Mouse (Mus musculus): ENCODE results near the gene Rnf144b. TPM values are rescaled to one million over a fixed set of nuclear protein-coding genes. Genes with fewer than 3 reads are reported as not detected.

Gene Rnf144b
- total RNA-seq, 2 experiments from 2014 or later, result 3.4 to 6.7 TPM

DNA sequence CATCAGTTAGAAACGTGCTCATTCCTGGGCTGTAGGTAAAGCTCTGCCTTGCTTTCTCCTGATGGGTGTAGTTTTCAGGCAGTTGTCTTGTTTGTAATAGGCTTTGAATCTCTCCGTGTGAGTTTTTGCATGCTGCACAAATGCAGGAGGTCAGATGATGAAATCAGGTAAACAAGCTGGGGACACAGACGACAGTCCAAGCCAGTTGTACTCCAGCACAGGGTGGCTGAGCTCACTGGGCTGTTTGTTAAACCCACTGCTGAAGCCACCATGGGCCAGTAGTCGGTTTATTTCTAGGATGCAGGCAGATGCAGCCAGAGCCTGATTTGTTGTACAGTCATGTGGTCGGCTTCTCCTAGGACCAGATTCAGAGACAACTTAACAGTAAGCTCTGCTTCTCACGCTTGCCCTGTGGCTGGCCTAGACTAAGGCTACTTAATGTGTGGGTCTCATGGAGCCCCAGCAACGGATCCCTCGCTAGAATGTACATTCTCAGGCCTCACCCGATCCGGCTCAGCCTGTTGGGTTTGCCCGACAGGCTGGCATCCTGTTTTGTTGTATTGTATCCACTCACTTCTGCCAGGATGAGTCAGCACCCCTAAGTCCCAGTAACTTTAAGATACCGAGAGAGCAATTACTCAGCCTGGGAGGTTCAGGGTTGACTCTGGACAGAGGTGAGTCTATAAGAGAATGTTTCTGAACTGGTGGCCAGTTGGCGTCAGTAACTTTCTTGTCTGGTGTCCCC is 48.5 kb downstream of the Rnf144b start:
- no peak for DNase-seq (ENCODE audit: low spot score in 2 of 2)

DNA sequence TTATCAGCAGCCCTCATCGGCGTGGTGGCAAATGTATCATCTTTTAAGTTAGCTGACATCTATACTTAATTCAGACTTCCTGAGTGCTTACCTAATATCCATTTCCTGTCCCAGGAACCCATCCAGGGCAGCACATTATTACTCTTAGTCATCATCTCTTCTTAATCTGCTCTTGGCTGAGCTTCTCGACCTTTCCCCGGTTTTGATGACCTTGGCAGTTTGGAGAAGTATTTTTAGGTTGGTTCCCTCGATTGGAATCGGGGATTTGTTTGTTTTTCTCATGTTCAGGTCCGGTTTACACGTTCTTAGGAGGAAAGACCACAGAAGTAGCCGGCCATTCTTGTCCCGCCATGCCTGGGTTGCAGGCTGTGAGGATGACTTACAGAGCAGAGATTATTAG is 50.4 kb downstream of the Rnf144b start:
- no peak for DNase-seq (ENCODE audit: low spot score in 2 of 2)

DNA sequence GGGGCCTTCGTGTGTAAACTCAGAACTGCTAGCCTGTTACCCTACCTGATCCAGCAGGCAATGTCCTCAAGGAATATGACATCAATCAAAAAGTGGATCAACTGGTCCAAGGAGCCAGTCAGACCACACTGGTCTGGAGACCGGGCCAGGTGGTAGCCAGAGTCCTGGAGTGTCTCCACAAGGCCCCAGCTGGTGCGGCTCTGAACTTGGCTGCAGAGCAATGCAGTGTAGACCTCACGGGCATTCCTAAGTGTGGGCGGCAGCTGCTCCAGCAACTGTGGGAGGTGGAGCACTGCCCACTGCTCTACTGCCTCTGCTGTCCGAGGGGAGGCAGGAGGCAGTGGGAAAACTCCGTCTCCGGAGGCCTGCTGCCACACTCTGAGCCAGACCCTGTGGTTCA is 55.7 kb downstream of the Rnf144b start:
- no peak for DNase-seq (ENCODE audit: low spot score in 2 of 2)

DNA sequence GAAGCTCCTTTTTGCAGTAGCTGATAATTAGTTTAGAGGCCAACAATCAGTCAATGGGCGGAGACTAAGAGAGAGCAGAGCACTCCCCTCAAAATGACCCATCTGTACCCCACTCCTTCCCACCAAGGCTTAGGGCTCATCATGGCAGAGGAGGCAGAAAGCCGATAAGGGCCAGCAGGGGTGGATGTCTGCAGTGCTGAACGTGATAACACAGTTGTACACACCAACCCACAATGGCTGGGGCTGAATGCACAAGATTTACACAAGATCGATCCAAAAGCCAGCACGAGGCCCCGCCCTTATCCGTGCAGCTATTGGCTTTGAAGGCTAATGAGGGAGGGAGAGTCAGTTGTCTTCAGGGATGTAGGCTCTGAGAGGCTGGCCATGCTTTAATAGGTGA is 58.3 kb downstream of the Rnf144b start:
- no peak for DNase-seq (ENCODE audit: low spot score in 2 of 2)

DNA sequence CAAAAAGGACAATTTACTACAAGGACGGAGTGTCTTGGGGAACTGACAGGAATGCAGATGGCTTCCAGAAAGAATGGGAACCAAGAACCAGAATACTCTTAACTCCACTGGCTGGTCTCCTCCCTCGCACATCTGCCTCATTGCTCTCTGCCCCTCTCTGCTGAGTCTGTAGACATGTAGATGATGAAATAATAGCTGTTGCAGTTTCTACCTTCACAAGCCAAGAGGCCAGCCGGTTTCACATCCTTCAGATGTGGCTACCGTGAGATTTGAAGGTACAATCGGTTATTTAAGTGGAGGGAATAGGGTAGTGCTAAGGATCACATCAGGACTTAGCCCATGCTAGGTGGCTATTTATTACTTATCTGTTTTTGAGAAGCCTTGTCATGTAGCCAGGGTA is 59.9 kb downstream of the Rnf144b start:
- no peak for DNase-seq (ENCODE audit: low spot score in 2 of 2)

DNA sequence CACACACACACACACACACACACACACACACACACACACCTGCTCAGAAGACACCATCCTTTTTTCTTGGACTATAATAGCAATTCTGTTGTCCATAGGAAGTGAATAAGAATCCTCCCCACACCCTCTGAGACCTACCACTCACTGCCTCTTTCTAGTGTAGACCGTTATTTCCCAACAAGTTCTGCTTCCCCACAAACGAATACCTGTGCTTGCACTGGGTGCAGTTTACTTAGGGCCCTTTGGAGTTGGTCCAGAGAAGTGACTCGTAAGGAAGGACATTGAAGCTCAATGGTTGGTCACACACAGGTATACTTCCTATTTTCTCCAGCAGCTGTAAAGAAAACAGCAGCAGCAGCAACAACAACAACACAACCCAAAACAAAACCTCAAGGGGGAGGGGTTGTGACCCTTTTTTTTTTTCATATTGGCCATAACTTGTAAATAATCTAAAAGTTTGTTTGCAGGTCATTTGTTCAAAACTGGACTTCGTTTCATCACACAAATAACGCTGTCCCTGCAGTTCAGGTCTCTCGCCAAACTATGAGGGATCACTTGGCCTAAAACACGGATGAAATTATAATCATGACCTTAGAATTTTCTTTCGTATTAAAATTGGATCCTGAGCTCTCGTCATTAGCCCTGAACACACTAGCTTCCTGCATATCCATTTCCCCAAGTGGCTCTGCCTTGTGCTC is 60.7 kb downstream of the Rnf144b start:
- DNase-seq (ENCODE audit: low spot score in 2 of 2), result no peak

DNA sequence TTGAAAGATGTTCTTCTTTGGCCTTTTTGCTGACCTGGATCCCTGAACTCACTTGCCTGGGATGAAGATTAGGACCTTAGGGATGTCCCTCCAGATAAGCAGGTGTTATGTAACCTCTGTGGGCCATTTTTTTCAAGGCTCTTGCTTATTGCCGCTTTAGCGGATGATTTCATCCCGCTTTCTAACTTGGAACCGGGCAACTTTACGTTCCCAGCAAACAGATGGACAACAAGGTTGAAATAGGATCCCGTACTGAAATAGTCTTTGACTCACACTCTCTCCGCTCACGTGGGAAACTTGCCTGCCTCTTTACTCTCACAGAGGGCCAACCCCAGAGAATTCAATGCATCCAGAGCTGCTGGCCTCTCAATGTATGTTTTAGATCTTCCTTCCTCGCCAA is 61.3 kb downstream of the Rnf144b start:
- no peak for DNase-seq (ENCODE audit: low spot score in 2 of 2)

DNA sequence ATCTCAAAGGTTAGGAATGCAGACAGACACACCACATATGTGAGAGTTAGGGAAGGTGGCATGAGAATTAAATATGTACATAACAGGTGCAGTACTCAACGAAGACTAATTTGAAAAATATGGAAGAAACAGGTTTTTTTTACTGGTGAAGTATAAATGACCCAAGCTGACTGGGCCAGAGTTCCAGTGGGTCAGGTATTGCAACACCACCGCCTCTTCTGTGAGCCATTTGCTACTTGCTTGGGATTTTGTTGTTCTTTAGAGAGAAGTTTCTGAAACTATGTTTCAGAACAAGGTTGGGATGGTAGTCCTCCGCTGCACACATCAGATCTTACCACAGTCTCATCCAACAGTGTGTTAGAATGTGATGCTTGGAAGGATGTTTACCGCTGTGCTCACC is 65.4 kb downstream of the Rnf144b start:
- DNase-seq (ENCODE audit: low spot score in 2 of 2), result no peak

DNA sequence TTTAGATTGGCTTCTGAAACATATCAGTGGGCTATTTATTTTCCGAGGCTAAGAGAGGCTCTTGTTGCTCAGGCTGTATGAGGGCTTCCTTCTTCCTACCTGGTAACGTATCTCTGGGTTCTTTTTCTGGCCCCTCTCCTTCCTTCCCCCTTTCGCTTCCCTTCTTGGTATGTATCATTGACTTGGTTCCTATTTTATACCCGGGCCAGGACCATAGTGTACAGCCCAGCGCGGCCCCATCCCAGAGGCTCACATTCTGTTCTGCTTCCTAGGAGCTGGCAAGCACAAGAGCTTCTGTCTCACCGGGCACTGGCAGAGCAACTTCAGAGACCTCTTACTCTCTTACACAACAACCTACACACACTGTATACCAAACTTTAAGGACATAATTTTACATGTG is 67.5 kb downstream of the Rnf144b start:
- no peak for DNase-seq (ENCODE audit: low spot score in 2 of 2)

DNA sequence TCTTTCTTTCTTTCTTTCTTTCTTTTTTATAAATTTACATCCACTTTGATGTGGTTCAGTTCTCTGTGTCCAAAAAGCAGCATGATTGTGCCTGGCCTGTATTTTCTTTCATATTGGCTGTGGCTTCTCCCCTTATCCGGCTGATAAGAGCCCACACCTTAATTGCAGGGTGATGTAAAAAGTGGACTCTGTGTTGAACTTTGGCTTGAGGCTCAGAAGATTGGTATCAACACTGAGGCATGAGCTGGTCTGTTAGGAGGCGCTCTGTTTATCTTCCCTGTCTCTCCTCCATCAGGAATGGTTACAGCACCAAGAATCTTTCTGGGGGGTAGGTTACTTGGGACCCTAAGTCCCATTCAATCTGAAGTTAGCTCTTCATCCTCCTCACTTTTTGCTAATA is 69.7 kb downstream of the Rnf144b start:
- DNase-seq (ENCODE audit: low spot score in 2 of 2), result no peak

DNA sequence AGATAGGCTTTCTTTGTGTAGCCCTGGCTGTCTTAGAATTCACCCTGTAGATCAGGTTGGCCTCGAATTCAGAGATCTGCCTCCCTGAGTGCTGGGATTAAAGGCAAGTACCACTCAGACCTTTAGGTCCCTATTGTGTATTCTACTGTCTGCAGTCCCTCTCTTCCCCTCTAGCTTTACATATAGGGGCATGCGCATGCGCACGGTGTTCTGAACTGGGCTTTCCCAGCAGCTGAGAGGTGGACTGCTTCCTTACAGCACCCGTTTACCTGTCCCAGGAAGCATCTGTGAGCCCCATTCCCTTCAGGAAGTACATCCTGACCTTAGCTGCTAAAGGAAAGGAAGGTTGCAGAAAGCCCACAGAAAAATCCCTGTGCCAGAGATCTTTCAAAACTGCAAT is 70.3 kb downstream of the Rnf144b start:
- no peak for DNase-seq (ENCODE audit: low spot score in 2 of 2)

DNA sequence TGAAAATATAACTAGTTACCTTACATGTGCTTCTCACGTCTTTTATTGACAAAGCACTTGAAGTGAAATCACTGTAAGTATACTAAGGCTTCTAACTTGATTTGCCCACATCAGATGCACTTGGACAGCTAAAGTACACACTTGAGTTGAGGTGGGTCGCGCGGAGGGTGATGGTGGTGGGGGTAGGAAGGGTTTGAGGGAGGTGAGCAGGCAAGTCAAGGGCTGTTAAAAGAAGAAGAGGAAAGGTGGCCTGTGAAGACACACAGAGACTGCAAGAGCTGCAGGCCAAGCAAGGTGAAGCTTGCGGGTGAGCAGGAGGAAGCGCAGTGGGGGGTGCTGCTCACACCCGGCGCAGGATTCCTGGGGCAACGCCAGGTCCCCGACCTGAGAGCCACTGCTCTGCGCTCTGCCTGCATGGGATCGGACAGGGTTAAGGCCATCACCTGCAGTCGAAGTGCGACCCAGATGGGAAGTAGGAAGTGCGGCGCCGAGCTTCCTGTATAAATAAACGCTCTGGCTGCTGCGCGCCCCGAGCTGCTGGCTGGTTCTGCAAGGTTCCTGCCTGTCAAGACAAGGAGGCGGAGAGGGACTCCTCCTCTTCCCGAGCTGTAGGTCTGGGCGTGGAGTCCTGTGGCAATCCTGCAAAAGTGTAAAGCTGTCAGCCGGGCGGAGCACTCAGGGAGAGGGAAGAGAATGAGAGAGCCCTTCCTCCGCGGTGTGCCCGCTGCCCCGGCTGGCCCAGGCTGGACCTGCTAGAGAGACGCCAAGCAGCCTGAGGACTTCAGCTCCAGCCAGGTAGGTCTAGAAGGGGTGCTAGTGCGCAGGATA is 71.1 kb downstream of the Rnf144b start:
- DNase-seq (ENCODE audit: low spot score in 2 of 2), result peak in 1 of 2 experiments; percentile 38

DNA sequence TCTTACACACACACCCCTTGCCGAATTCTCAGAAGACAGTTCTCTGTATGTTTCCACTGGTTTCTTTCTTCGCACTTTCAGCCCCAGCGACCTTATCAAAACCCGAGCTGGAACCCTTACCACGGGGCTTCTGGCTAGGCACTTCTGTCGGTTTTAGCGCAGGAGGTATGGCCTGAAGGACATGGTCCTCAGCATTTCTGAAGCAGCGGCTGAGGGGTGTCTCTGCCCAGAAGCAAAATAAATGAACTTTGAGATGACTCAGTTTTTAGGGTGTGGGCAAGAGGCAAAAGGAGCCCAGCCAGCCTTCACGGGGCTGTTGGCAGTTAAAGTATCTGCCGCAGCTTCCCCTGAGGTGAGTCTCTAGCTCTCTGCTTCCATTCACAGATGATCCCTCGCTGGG is 72.2 kb downstream of the Rnf144b start:
- no peak for DNase-seq (ENCODE audit: low spot score in 2 of 2)

DNA sequence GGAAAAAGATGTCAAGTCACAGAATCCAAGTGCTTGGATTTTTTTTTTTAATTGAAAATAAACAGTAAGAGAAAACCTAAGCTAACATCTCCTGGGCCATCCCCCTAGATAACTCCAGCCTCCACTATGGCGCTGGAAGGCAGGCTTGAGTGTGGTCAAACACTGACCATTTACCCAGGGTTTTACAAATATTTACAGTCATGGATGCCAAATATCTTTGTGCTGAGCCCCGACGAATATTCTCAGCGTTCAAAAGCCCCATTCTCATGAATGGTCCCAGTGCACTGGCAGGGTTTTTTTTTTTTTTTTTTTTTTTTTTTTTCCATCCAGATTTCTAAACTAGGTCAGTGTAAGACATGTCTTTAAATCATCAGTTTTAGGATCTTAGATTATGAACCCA is 73.0 kb downstream of the Rnf144b start:
- DNase-seq (ENCODE audit: low spot score in 2 of 2), result no peak

DNA sequence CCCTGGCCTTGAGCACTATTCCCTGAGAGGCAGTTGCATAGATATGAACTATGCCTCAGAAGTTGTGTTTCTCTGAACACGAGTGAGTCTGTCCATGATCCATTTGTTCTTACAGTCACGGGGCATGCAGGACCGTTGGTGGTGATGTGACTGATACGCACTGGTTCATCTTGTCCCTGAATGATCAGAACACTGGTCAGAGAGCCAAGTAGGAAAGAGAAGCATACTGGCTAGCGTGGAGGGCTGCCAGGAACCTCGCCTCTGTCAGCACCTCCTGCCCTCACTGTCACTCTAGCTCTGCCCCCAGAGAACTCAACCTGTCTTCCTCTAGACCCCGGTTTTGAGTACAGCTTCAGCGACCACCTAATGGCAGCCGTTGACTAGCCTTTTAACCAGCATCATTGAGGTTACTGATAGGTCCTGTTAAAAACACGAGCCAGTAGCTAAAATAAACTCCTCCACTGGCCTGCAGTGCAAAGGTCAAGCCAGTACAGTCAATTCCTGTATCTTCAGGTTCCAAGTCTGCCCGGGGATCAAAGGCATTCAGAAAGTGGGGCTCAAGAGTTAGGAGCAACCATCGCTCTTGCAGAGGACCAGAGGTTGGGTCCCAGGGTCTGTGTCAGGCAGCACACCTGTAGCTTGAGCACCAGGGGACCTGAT is 77.7 kb downstream of the Rnf144b start:
- DNase-seq (ENCODE audit: low spot score in 2 of 2), result no peak

DNA sequence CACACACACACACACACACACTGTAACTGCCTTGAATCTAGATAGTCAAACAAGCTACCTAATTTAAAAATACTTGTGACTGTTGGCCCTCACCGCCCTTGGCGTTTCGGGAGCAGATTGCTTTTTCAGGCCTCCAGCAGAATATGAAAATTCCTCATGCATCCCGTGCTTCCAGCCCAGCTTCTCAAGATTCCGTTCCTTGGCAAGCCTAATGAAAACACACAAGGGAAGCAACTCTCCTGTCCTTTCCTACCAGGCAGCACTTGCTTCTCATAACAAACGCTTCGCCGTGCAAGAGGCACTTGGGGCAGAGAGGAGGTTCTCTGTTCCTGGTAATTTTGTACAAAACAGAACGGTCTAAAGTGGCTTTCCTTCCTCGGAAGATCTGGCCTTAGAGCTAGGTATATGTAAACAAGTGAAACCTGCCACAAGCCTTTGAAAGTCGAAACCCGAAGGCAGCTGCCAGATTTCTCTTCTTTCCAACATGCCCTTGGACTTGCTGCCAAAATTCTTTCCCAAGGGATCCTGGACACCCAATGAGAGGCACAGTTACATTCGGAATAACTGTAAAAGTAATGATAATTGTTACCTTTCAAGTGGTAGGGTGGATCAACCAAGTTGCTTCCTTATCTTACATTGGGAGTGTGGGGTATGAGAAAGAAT is 79.6 kb downstream of the Rnf144b start:
- peak in 1 of 2 experiments; percentile 31 for DNase-seq (ENCODE audit: low spot score in 2 of 2)

DNA sequence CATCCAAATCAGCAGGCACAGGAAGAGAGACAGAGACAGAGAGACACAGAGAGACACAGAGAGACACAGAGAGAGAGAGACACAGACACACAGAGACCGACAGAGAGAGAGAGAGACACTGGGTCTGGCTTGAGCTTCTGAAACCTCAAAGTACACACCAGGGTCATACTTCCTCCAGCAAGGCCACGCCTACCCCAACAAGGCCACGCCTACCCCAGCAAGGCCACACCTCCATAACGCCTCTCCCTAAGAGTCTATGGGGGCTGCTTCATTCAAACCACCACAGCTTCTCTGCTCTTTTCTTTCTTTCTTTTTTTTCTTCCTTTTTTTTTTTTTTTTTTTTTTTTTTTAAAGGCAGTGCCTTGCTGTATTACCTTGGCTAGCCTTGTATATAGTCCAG is 88.0 kb downstream of the Rnf144b start:
- no peak for DNase-seq (ENCODE audit: low spot score in 2 of 2)

DNA sequence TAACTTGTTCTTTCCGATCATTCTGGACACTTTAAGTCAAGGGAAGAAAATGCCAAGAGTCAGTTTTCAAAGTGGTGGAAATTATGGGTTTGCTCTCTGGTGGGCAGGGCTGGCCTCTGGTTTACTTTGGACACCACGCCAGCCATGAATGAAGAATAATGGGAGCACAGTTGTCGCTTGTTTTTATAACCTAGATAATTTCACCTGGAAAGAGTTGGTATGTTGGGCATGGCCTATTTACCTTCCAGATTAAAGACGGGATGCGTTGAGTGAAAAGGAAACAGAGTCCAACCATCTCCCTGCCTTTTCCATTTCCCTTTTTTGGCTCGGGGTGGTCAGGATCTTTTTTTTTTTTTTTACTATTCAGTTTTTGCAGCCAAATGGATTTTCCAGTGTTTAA is 88.5 kb downstream of the Rnf144b start:
- no peak for DNase-seq (ENCODE audit: low spot score in 2 of 2)

DNA sequence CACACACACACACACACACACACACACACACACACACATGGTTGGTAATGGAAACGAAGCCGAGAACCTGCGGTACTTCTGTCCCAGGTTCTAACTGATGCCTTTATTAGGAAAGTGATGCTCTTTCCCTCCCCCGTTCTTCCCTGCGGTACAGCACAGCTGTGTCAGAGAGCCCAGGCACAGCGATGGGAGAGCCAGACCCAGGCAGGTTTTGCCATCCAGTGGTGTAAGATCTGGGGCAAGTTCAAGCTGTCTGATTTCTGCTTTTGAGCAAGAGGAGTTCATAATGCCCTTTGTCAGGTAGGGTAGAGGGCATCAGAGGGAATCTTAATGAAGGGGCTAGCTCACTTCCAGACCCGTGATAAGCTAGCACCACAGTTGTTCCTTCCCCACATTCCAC is 89.1 kb downstream of the Rnf144b start:
- DNase-seq (ENCODE audit: low spot score in 2 of 2), result no peak

DNA sequence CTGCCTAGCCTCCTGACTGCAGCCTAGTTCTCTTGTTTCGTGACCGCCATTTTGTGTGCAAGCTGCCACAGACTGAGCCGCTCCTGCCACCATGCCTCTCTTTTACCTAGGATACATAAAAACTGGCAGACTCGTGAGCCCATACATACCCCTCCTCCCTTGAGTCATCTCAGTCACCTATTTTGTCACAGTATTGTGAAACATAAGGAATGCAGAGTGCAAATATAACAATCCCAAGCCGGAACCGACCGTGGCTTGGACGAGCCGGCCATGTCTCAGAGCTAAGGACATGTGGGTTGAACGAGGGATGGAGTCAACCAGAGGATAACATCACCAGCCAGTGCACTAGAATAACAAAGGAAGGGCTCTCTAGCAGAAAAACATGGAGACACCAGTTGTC is 91.4 kb downstream of the Rnf144b start:
- no peak for DNase-seq (ENCODE audit: low spot score in 2 of 2)

DNA sequence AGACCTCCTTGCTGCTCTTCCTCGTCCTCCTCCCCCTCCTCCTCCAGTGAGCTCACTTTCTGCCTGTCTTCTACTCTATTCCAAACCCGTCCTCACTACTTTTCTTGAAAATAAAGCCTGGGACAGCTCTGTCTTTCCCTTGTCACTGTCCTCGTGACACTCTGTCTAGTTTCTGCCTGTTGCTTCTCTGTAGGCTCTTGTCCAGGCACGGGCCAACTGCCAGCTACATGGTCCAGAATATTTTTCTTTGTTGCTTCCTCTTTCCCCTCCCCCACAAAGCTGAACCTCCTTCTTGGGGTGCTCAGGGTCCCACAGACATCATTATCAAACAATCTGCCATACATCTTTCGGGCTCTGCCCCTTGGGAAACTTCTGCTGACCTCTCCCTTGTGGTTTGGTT is 92.4 kb downstream of the Rnf144b start:
- DNase-seq (ENCODE audit: low spot score in 2 of 2), result no peak
